Mouse (Mus musculus): ENCODE results near the gene Ascc1. TPM values are rescaled to one million over a fixed set of nuclear protein-coding genes. Genes with fewer than 3 reads are reported as not detected.

Gene Ascc1
- polyA plus RNA-seq, 1 experiment, result 52.9 TPM

DNA sequence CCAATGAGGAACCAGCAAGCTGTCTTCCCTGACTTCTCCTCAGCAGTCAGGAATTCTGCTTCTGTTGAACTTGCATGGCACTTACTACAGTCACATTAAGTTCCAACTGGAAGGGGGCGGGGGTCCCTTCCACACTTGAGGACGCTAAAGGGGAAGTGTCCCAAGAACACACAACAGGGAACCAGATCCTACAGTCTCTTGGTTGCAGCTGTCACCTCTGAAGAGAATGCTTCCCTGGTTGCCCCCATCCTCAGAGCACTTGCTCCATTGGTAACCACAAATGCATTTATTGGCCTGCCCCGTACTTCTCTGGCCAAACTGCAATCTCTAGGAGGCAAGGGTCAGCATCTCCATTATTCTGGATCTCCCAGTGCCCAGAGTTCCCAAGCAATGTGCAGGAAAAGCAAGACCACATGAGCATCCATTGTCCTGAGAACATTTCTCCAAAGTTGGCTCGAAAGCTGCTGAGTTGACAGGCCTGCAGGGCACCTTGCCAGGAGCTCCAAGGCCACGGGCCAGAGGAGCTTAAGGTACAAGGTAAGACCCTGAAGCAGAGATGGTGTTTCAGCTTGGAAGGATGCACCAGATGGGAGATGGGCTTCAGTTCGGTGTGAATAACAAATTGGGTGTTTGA, 35.2 kb upstream of the Ascc1 start:
- peaks cover 19% of the 10 kb centered on the region for H3K4me1 ChIP-seq (ENCODE audit: control insufficient read depth, insufficient read depth, low read length)
- no peak for TF ChIP-seq POLR2A (IDR thresholded peaks at IDR 0.05; ENCODE audit: insufficient read depth, low read length)
- TF ChIP-seq EP300 (IDR thresholded peaks at IDR 0.05; ENCODE audit: insufficient read depth, low read depth, low read length), result no peak
- no peak for TF ChIP-seq CTCF (IDR thresholded peaks at IDR 0.05; ENCODE audit: low read depth, low read length)
- no peak overlapping the region for H3K9ac ChIP-seq (ENCODE audit: low read depth, poor library complexity, severe bottlenecking)
- H3K4me3 ChIP-seq (ENCODE audit: low read depth, low read length), result no peak overlapping the region
- no peaks in the 10 kb centered on the region for H3K36me3 ChIP-seq (ENCODE audit: control insufficient read depth, insufficient read depth, low read length, poor library complexity, severe bottlenecking)
- no peaks in the 10 kb centered on the region for H3K9me3 ChIP-seq (replicated peaks; ENCODE audit: control insufficient read depth, insufficient read depth, low read length, poor library complexity, severe bottlenecking)
- H3K27ac ChIP-seq (ENCODE audit: insufficient read depth, low read length), result no peak overlapping the region
- H3K27me3 ChIP-seq (ENCODE audit: control insufficient read depth, insufficient read depth, low read length, poor library complexity, severe bottlenecking), result no peaks in the 10 kb centered on the region

GRCm38 (mm10) chr10:59969821-59970449, 32.7 kb upstream of the Ascc1 start:
- H3K27me3 ChIP-seq (ENCODE audit: control insufficient read depth, insufficient read depth, low read length, poor library complexity, severe bottlenecking), result no peaks in the 10 kb centered on the region
- peaks cover 22% of the 10 kb centered on the region for H3K4me1 ChIP-seq (ENCODE audit: control insufficient read depth, insufficient read depth, low read length)
- TF ChIP-seq CTCF (IDR thresholded peaks at IDR 0.05; ENCODE audit: low read depth, low read length) (no peak), POLR2A (IDR thresholded peaks at IDR 0.05; ENCODE audit: insufficient read depth, low read length) (no peak), EP300 (IDR thresholded peaks at IDR 0.05; ENCODE audit: insufficient read depth, low read depth, low read length) (no peak)
- no peaks in the 10 kb centered on the region for H3K9me3 ChIP-seq (replicated peaks; ENCODE audit: control insufficient read depth, insufficient read depth, low read length, poor library complexity, severe bottlenecking)
- H3K4me3 ChIP-seq (ENCODE audit: low read depth, low read length), result peak overlapping the region; percentile 64
- H3K27ac ChIP-seq (ENCODE audit: insufficient read depth, low read length), result no peak overlapping the region
- peak overlapping the region; percentile 41 for H3K9ac ChIP-seq (ENCODE audit: low read depth, poor library complexity, severe bottlenecking)
- no peaks in the 10 kb centered on the region for H3K36me3 ChIP-seq (ENCODE audit: control insufficient read depth, insufficient read depth, low read length, poor library complexity, severe bottlenecking)

GRCm38 (mm10) chr10:59970450-59971062, 32.0 kb upstream of the Ascc1 start:
- Histone ChIP-seq H3K27ac (ENCODE audit: insufficient read depth, low read length) (no peak overlapping the region), H3K4me3 (ENCODE audit: low read depth, low read length) (peak overlapping the region; percentile 64), H3K9ac (ENCODE audit: low read depth, poor library complexity, severe bottlenecking) (peak overlapping the region; percentile 41), H3K27me3 (ENCODE audit: control insufficient read depth, insufficient read depth, low read length, poor library complexity, severe bottlenecking) (no peaks in the 10 kb centered on the region), H3K4me1 (ENCODE audit: control insufficient read depth, insufficient read depth, low read length) (peaks cover 23% of the 10 kb centered on the region), H3K36me3 (ENCODE audit: control insufficient read depth, insufficient read depth, low read length, poor library complexity, severe bottlenecking) (no peaks in the 10 kb centered on the region), H3K9me3 (replicated peaks; ENCODE audit: control insufficient read depth, insufficient read depth, low read length, poor library complexity, severe bottlenecking) (no peaks in the 10 kb centered on the region)
- TF ChIP-seq POLR2A (IDR thresholded peaks at IDR 0.05; ENCODE audit: insufficient read depth, low read length) (no peak), EP300 (IDR thresholded peaks at IDR 0.05; ENCODE audit: insufficient read depth, low read depth, low read length) (no peak), CTCF (IDR thresholded peaks at IDR 0.05; ENCODE audit: low read depth, low read length) (no peak)

DNA sequence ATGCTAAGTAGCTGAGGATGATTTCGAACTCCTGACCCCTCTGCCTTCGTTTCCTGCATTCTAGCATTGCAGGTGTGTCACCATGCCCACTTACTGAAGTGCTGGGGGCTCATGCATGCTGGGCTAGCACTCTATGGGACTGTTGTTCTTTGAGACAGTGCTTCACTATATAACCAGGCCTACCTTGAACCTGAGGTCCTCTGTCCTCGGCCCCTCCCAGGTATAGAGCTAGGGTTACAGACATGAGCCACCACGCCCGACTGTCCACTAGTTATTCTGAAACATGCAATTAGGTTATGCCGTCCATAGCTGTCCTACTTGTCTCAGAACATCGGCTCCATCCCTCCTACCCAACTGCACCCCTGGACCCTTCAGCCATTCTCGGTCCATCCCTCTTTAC, 30.8 kb upstream of the Ascc1 start:
- H3K36me3 ChIP-seq (ENCODE audit: control insufficient read depth, insufficient read depth, low read length, poor library complexity, severe bottlenecking), result no peaks in the 10 kb centered on the region
- H3K9ac ChIP-seq (ENCODE audit: low read depth, poor library complexity, severe bottlenecking), result no peak overlapping the region
- H3K9me3 ChIP-seq (replicated peaks; ENCODE audit: control insufficient read depth, insufficient read depth, low read length, poor library complexity, severe bottlenecking), result no peaks in the 10 kb centered on the region
- no peak overlapping the region; the same call in 1 of the 2 replicates for H3K27ac ChIP-seq (ENCODE audit: insufficient read depth, low read length)
- TF ChIP-seq POLR2A (IDR thresholded peaks at IDR 0.05; ENCODE audit: insufficient read depth, low read length) (no peak), CTCF (IDR thresholded peaks at IDR 0.05; ENCODE audit: low read depth, low read length) (no peak), EP300 (IDR thresholded peaks at IDR 0.05; ENCODE audit: insufficient read depth, low read depth, low read length) (no peak)
- no peak overlapping the region for H3K4me3 ChIP-seq (ENCODE audit: low read depth, low read length)
- H3K27me3 ChIP-seq (ENCODE audit: control insufficient read depth, insufficient read depth, low read length, poor library complexity, severe bottlenecking), result no peaks in the 10 kb centered on the region
- peaks cover 21% of the 10 kb centered on the region for H3K4me1 ChIP-seq (ENCODE audit: control insufficient read depth, insufficient read depth, low read length)

DNA sequence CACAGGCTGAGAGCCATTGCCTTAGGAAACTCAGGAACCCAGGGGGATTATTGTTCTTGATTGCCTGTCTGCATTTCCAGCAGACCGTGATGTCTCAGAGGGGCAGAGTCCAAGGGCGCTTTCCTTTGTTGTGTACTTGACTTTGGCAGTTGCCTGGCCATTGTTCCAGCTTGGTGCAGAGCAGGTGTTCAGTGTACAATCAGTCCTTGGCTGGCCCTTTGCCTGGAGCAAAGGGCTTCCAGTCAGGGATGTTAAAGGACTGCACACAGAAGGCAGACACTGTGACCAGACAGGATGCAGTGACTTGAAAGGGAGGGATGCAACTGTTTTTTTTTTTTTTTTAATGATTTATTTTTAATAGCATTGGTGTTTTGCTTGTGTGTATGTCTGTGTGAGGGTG, 30.1 kb upstream of the Ascc1 start:
- no peak overlapping the region for H3K27ac ChIP-seq (ENCODE audit: insufficient read depth, low read length)
- no peak overlapping the region for H3K4me3 ChIP-seq (ENCODE audit: low read depth, low read length)
- TF ChIP-seq CTCF (IDR thresholded peaks at IDR 0.05; ENCODE audit: low read depth, low read length), result no peak
- TF ChIP-seq EP300 (IDR thresholded peaks at IDR 0.05; ENCODE audit: insufficient read depth, low read depth, low read length), result peak; percentile 99
- H3K4me1 ChIP-seq (ENCODE audit: control insufficient read depth, insufficient read depth, low read length), result peaks cover 21% of the 10 kb centered on the region
- no peak overlapping the region for H3K9ac ChIP-seq (ENCODE audit: low read depth, poor library complexity, severe bottlenecking)
- H3K36me3 ChIP-seq (ENCODE audit: control insufficient read depth, insufficient read depth, low read length, poor library complexity, severe bottlenecking), result no peaks in the 10 kb centered on the region
- H3K9me3 ChIP-seq (replicated peaks; ENCODE audit: control insufficient read depth, insufficient read depth, low read length, poor library complexity, severe bottlenecking), result no peaks in the 10 kb centered on the region
- H3K27me3 ChIP-seq (ENCODE audit: control insufficient read depth, insufficient read depth, low read length, poor library complexity, severe bottlenecking), result no peaks in the 10 kb centered on the region

DNA sequence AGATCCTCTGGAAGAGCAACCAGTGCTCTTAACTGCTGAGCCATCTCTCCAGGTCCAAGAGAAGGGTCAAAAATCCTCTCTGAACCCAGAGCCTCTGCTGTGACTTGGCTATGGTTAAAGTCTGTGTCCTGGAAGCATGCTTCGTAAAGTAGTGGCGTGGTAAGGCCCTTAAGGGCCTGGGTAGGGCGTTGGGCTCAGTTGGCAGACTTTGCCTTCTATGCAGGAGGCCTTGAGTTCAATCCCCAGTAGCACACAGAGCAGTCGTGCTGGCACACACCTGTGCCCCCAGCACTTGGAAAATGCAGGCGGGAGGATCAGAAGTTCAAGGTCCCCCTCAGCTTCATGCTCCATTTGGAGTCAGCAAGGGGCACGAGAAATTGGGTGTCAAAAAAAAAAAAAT, 29.6 kb upstream of the Ascc1 start:
- Histone ChIP-seq H3K9ac (ENCODE audit: low read depth, poor library complexity, severe bottlenecking) (no peak overlapping the region), H3K4me3 (ENCODE audit: low read depth, low read length) (no peak overlapping the region), H3K27me3 (ENCODE audit: control insufficient read depth, insufficient read depth, low read length, poor library complexity, severe bottlenecking) (no peaks in the 10 kb centered on the region), H3K9me3 (replicated peaks; ENCODE audit: control insufficient read depth, insufficient read depth, low read length, poor library complexity, severe bottlenecking) (no peaks in the 10 kb centered on the region), H3K4me1 (ENCODE audit: control insufficient read depth, insufficient read depth, low read length) (peaks cover 23% of the 10 kb centered on the region), H3K36me3 (ENCODE audit: control insufficient read depth, insufficient read depth, low read length, poor library complexity, severe bottlenecking) (no peaks in the 10 kb centered on the region), H3K27ac (ENCODE audit: insufficient read depth, low read length) (no peak overlapping the region)
- TF ChIP-seq EP300 (IDR thresholded peaks at IDR 0.05; ENCODE audit: insufficient read depth, low read depth, low read length) (no peak), POLR2A (IDR thresholded peaks at IDR 0.05; ENCODE audit: insufficient read depth, low read length) (no peak), CTCF (IDR thresholded peaks at IDR 0.05; ENCODE audit: low read depth, low read length) (no peak)
